Mouse (Mus musculus) neural tube, embryonic 12.5 days (tissue): ENCODE measurements around the gene Acsbg2. TPM values are rescaled to one million over a fixed set of nuclear protein-coding genes. Genes with fewer than 3 reads are reported as not detected.
A peak's percentile ranks its signal among the peaks of the same experiment; 100 is the strongest.
"Not testable (repeated sequence)": the region's sequence is repeated elsewhere in the genome, so short reads cannot be mapped to it uniquely, and the experiment has no call there.

Experiments used
- ATAC-seq: fragments of 200-750 bp; cut with Nextera tagmentation; 2 replicates; pipeline ENCODE4 v1.8.0; 2017; ENCODE audit warnings: low read depth, mild to moderate bottlenecking, moderate TSS enrichment, moderate library complexity; ENCODE audit not compliant: low FRiP score
- H3K27ac ChIP-seq: fragments of 300-500 bp; sonication (generic); 2 replicates; pipeline ENCODE4 v1.5.1; 2016
- H3K27me3 ChIP-seq: fragments of 300-500 bp; sonication (generic); replicated peaks from 2 replicates; pipeline ENCODE4 v1.6.1; 2016; ENCODE audit warnings: mild to moderate bottlenecking
- H3K36me3 ChIP-seq: fragments of 300-500 bp; sonication (generic); 2 replicates; pipeline ENCODE4 v1.6.1; 2016; ENCODE audit warnings: mild to moderate bottlenecking
- H3K4me1 ChIP-seq: fragments of 300-500 bp; sonication (generic); 2 replicates; pipeline ENCODE4 v1.6.1; 2016
- H3K4me2 ChIP-seq: fragments of 300-500 bp; sonication (generic); replicated peaks from 2 replicates; pipeline ENCODE4 v1.6.1; 2016; ENCODE audit warnings: mild to moderate bottlenecking
- H3K4me3 ChIP-seq: fragments of 300-500 bp; sonication (generic); 2 replicates; pipeline ENCODE4 v1.5.1; 2016
- H3K9ac ChIP-seq: fragments of 300-500 bp; sonication (generic); 2 replicates; pipeline ENCODE4 v1.6.1; 2016; ENCODE audit warnings: mild to moderate bottlenecking
- H3K9me3 ChIP-seq: fragments of 300-500 bp; sonication (generic); 2 replicates; pipeline ENCODE4 v1.6.1; 2016; ENCODE audit warnings: mild to moderate bottlenecking
- WGBS: fragments of 180-500 bp; shearing (Covaris S2); methylation state at CpG from one replicate; pipeline ENCODE4 v1.1.7; 2016; 5-methylcytosine and 5-hydroxymethylcytosine counted together
- polyA plus RNA-seq: library from polyadenylated mRNA; unstranded; fragments of >200 nt; fragmentation: Nextera tagmentation; extraction: Ambion mirVana; gene quantifications from 2 replicates; pipeline ENCODE4 v1.2.1, GENCODE M21; 2016

Gene Acsbg2
- polyA plus RNA-seq = not detected in 2 replicates

DNA sequence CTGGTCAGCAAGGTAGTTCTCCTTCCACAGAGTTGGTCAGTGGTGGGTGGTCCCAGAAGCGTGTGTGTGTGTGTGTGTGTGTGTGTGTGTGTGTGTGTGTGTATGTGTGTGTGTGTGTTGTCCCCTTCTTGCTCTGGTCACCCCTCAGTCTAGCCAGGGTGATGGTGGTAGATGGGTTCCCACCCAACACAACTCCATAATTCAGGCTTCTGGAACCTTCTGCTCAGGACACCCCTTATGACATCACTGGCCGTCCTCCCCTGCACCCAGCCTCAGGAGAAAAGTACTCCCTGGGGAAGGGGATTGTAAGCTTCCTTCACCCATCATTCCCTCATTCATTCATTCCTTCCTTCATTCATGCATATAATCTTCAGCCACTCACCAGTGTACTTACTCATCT, at the start of gene Acsbg2:
TSS of gene Acsbg2 (minus strand) at position 211 of the 400 bp plus-strand sequence.
- no peaks in the 10 kb centered on the region for H3K4me1 ChIP-seq
- ATAC-seq = no peak
- no peaks in the 10 kb centered on the region for H3K9me3 ChIP-seq
- no peaks in the 10 kb centered on the region for H3K36me3 ChIP-seq
- no peak within 1 kb of the TSS for H3K27ac ChIP-seq
- H3K4me2 ChIP-seq = no peak within 1 kb of the TSS
- 100% methylated on average over 2 of the region's 2 CpGs for WGBS
- H3K27me3 ChIP-seq = no peaks in the 10 kb centered on the region
- no peak within 1 kb of the TSS for H3K4me3 ChIP-seq
- no peak within 1 kb of the TSS for H3K9ac ChIP-seq

GRCm38 (mm10) chr17:56919725-56920124, 45.5 kb upstream of the Acsbg2 start:
- H3K9ac ChIP-seq = no peak overlapping the region
- no peaks in the 10 kb centered on the region for H3K4me1 ChIP-seq
- no peaks in the 10 kb centered on the region for H3K9me3 ChIP-seq
- H3K36me3 ChIP-seq = peaks cover 76% of the 10 kb centered on the region
- 79% methylated on average over 3 of the region's 3 CpGs for WGBS
- no peaks in the 10 kb centered on the region for H3K27me3 ChIP-seq
- no peak overlapping the region for H3K4me2 ChIP-seq
- no peak for ATAC-seq
- no peak overlapping the region for H3K4me3 ChIP-seq
- H3K27ac ChIP-seq = no peak overlapping the region

GRCm38 (mm10) chr17:56917166-56917565, 42.9 kb upstream of the Acsbg2 start:
- no peak overlapping the region for H3K4me2 ChIP-seq
- WGBS = 97% methylated on average over 2 of the region's 2 CpGs
- peaks cover 83% of the 10 kb centered on the region for H3K36me3 ChIP-seq

GRCm38 (mm10) chr17:56913444-56913843, 39.2 kb upstream of the Acsbg2 start:
- no peaks in the 10 kb centered on the region for H3K4me1 ChIP-seq
- ATAC-seq = no peak
- no peaks in the 10 kb centered on the region for H3K9me3 ChIP-seq
- peaks cover 77% of the 10 kb centered on the region for H3K36me3 ChIP-seq
- H3K4me2 ChIP-seq = no peak overlapping the region
- no peak overlapping the region for H3K9ac ChIP-seq
- no peak overlapping the region for H3K4me3 ChIP-seq
- H3K27me3 ChIP-seq = no peaks in the 10 kb centered on the region
- no peak overlapping the region for H3K27ac ChIP-seq

More at GRCm38 (mm10) chr17:56917166-56917565, 42.9 kb upstream of the Acsbg2 start:
- no peaks in the 10 kb centered on the region for H3K4me1 ChIP-seq
- no peaks in the 10 kb centered on the region for H3K27me3 ChIP-seq
- H3K9ac ChIP-seq = no peak overlapping the region
- H3K9me3 ChIP-seq = no peaks in the 10 kb centered on the region
- H3K4me3 ChIP-seq = no peak overlapping the region
- no peak overlapping the region for H3K27ac ChIP-seq
- no peak for ATAC-seq

- Histone ChIP-seq H3K27ac (no peak overlapping the region), H3K4me3 (no peak overlapping the region), H3K27me3 (no peaks in the 10 kb centered on the region), H3K4me1 (no peaks in the 10 kb centered on the region), H3K9me3 (no peaks in the 10 kb centered on the region), H3K36me3 (peaks cover 79% of the 10 kb centered on the region), H3K4me2 (no peak overlapping the region), H3K9ac (no peak overlapping the region)
- no peak for ATAC-seq
- WGBS = 90% methylated on average over 3 of the region's 3 CpGs
These were observed 38.8 kb upstream of the Acsbg2 start for GRCm38 (mm10) chr17:56913023-56913422.

GRCm38 (mm10) chr17:56909764-56910163, 35.5 kb upstream of the Acsbg2 start:
- not testable (repeated sequence) for H3K4me3 ChIP-seq, H3K27me3 ChIP-seq, H3K27ac ChIP-seq, H3K9ac ChIP-seq, H3K9me3 ChIP-seq, H3K4me1 ChIP-seq, ATAC-seq, H3K4me2 ChIP-seq
- WGBS = 94% methylated on average over 2 of the region's 2 CpGs
- peaks cover 68% of the 10 kb centered on the region for H3K36me3 ChIP-seq

GRCm38 (mm10) chr17:56907887-56908286, 33.6 kb upstream of the Acsbg2 start:
- H3K9me3 ChIP-seq = no peaks in the 10 kb centered on the region
- no peak for ATAC-seq
- 93% methylated on average over 9 of the region's 9 CpGs for WGBS

GRCm38 (mm10) chr17:56907096-56907495, 32.8 kb upstream of the Acsbg2 start:
- no peak for ATAC-seq
- Histone ChIP-seq H3K9ac (no peak overlapping the region), H3K27me3 (no peaks in the 10 kb centered on the region), H3K4me3 (no peak overlapping the region), H3K4me2 (no peak overlapping the region), H3K9me3 (no peaks in the 10 kb centered on the region), H3K36me3 (peaks cover 67% of the 10 kb centered on the region), H3K4me1 (no peaks in the 10 kb centered on the region), H3K27ac (no peak overlapping the region)
- WGBS = 90% methylated on average over 5 of the region's 5 CpGs

More at GRCm38 (mm10) chr17:56907887-56908286, 33.6 kb upstream of the Acsbg2 start:
- H3K4me1 ChIP-seq = no peaks in the 10 kb centered on the region
- peaks cover 65% of the 10 kb centered on the region for H3K36me3 ChIP-seq
- no peak overlapping the region for H3K4me3 ChIP-seq
- H3K27ac ChIP-seq = no peak overlapping the region
- H3K4me2 ChIP-seq = no peak overlapping the region
- H3K9ac ChIP-seq = no peak overlapping the region
- no peaks in the 10 kb centered on the region for H3K27me3 ChIP-seq

DNA sequence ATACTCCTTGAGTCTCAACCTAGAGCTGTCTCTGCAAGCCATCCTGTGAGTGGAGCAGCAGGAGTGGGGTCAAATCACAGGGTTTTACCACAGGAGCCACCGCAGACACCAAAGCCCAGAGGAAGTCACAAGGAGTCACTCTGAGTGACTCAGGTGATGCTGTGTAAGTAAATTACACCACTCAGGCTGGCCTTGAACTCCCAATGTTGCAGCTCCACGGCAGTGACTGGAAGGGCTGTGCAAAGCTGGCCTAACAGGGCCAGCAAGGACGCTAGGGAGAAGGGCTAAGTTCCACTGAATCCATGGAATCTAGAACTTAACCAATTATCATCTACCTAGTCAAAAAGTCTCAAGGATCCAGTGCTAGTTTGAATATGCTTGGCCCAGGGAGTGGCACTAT, 31.9 kb upstream of the Acsbg2 start:
- Histone ChIP-seq H3K4me3 (no peak overlapping the region), H3K36me3 (peaks cover 69% of the 10 kb centered on the region), H3K27ac (no peak overlapping the region), H3K27me3 (no peaks in the 10 kb centered on the region), H3K4me2 (no peak overlapping the region), H3K9ac (no peak overlapping the region), H3K9me3 (no peaks in the 10 kb centered on the region), H3K4me1 (no peaks in the 10 kb centered on the region)
- ATAC-seq = no peak
- WGBS = 92% methylated on average over 3 of the region's 3 CpGs

GRCm38 (mm10) chr17:56902698-56903097, 28.5 kb upstream of the Acsbg2 start:
- Histone ChIP-seq H3K4me3 (no peak overlapping the region), H3K27me3 (no peaks in the 10 kb centered on the region), H3K27ac (no peak overlapping the region), H3K4me2 (no peak overlapping the region), H3K9me3 (no peaks in the 10 kb centered on the region), H3K36me3 (peaks cover 81% of the 10 kb centered on the region), H3K4me1 (peaks cover 6% of the 10 kb centered on the region; the same call in 1 of the 2 replicates), H3K9ac (no peak overlapping the region)
- WGBS = 88% methylated on average over 5 of the region's 5 CpGs
- ATAC-seq = no peak

GRCm38 (mm10) chr17:56897630-56898195, 23.5 kb upstream of the Acsbg2 start:
- H3K4me2 ChIP-seq = no peak overlapping the region
- no peak overlapping the region for H3K4me3 ChIP-seq
- H3K9ac ChIP-seq = no peak overlapping the region
- ATAC-seq = peak; percentile 58
- no peaks in the 10 kb centered on the region for H3K9me3 ChIP-seq
- H3K27me3 ChIP-seq = no peaks in the 10 kb centered on the region
- H3K4me1 ChIP-seq = peaks cover 23% of the 10 kb centered on the region
- 91% methylated on average over 7 of the region's 7 CpGs for WGBS
- no peak overlapping the region for H3K27ac ChIP-seq
- H3K36me3 ChIP-seq = peaks cover 94% of the 10 kb centered on the region

DNA sequence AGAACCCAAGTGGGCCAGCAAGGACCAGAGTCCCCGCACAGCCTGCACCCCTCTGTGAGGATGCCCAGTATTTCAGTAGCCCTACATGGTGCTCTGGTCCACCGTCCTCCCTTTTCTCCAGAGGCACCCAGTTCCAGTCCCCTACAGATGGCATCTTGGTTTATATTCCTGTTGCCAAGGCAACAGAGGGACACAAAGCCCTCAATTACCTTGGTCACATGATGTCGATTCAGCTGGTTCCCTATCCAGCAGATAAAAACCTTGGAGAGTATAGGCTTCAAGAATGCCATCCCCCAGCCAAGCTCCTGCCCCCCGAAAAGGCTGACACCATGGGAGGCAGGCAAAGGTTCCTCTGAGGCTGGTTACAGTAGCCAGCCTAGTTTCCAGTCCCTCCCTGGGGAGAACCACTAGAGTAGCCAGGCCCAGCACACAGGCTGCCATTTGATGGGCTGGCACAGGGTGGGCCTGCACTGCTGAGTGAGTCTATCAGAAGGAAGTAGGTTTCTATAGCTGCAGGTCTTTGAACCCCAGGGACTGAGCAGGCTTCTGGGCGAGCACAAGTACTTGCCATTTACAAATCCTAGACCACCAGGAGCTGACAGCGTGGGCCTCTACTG, 22.4 kb upstream of the Acsbg2 start:
- Histone ChIP-seq H3K4me1 (peaks cover 23% of the 10 kb centered on the region), H3K4me2 (no peak overlapping the region), H3K9ac (no peak overlapping the region; the same call in 1 of the 2 replicates), H3K27me3 (no peaks in the 10 kb centered on the region), H3K9me3 (no peaks in the 10 kb centered on the region), H3K4me3 (no peak overlapping the region), H3K36me3 (peaks cover 94% of the 10 kb centered on the region), H3K27ac (no peak overlapping the region)
- peak; percentile 66 for ATAC-seq
- 59% methylated on average over 6 of the region's 6 CpGs for WGBS
